Mouse (Mus musculus): ENCODE measurements around the gene St3gal4.

St3gal4 gene

DNA sequence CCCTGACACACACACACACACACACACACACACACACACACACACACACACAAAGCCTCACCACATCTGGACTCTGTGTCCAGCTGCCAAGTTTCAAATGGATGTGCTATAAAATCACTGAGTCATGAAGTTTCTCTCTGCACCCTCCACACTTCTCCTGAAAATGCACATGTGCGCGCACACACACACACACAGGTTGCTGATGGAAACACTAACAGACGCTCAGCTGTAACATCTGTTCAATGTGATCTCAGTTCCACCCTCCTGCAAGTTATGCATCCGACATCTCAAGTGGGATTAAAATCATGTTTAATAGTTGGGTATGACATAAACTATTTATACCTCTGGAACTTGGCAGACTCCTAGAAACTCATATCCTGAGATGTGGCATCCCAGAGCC is 115.0 kb downstream of the St3gal4 start:
- DNase-seq (ENCODE audit: low spot score), result no peak

DNA sequence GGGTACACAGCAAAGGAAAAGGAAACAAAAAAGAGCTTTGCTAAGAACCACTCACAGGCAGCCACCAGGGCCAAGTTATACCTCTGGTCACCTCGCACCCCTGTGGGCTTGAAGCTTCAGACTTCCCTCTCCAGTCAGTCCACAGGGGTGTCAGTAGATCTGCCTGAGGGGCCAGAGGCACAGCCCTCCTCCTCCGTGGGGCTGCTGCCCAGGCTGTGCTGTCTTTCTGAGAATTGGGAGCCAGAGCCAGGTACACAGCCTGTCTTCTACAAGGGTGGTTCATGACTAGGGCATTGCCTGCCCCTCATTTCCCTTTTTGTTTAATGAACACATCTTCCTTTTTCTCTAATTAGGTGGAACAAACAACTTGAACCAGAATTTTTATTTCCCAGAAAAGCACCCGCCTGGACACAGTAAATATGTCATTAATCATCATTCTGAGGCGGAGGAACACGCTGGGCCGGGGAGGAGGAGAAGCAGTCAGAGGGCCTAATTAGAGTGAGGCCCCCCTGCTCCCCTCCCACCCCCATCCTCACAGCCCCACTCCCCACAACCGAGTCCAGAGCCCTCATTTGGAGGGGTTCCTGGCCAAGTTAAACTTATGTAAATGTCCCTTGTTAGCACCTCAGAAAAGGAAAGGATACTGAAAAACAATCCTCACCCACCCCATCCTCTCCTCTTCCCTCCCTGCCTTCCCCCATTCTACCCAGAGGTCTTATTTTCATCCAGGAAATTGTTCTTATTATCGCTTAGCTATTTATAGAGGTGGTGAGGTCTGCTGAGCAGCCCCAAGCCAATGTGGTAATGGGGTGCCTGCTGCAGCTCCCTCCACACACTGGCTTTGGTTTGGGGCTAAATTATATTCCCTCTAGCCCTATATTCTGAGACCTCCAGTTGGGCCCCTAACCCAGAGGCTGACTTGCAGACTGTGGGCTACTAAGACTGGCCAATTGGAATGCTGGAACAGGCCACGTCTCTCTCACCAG is 120.9 kb downstream of the St3gal4 start:
- no peak for DNase-seq (ENCODE audit: low spot score)

Measured in testis, postnatal 10 days (tissue).